Mouse (Mus musculus) CH12.LX (cell line): ENCODE measurements around the gene A830031A19Rik.

Experiments
- BHLHE40 ChIP-seq: IDR thresholded peaks from 2 replicates; pipeline ENCODE4 v1.6.1; 2011; ENCODE audit warnings: mild to moderate bottlenecking, low read depth, low read length, improper control_type of control experiment
- EP300 ChIP-seq: IDR thresholded peaks from 2 replicates; pipeline ENCODE4 v1.6.1; 2011; ENCODE audit warnings: low read length, improper control_type of control experiment
- USF2 ChIP-seq: conservative IDR thresholded peaks from 2 replicates; pipeline ENCODE4 v1.6.1; 2011; ENCODE audit warnings: low read depth, low read length, improper control_type of control experiment

GRCm38 (mm10) chr11:24016647-24017179 lies 58.1 kb downstream of the A830031A19Rik start:
- TF ChIP-seq BHLHE40 (no peak), EP300 (no peak), USF2 (no peak)
